Mouse (Mus musculus) left cerebral cortex, postnatal 36 days (tissue): ENCODE data around the gene Rbp2. TPM values are rescaled to one million over a fixed set of nuclear protein-coding genes. Genes with fewer than 3 reads are reported as not detected.

Experiments used
- DNase-seq, 2 experiments: peaks; one replicate each; pipeline ENCODE4 v3.0.0; 2021 to 2022; ENCODE audit warnings: low spot score in 2 of 2, mixed read lengths in 1 of 2
- intact Hi-C: fragments of 180-260 bp; cut with DNase I; formaldehyde crosslinking; loops from one replicate; pipeline ENCODE4 v1.15.1; 2025
- total RNA-seq, 2 experiments: library from RNA; stranded (reverse); gene quantifications; 2 replicates each; pipeline ENCODE4 v1.2.3; 2021

Rbp2 gene
- total RNA-seq, 2 experiments from 2014 or later: not detected

DNA sequence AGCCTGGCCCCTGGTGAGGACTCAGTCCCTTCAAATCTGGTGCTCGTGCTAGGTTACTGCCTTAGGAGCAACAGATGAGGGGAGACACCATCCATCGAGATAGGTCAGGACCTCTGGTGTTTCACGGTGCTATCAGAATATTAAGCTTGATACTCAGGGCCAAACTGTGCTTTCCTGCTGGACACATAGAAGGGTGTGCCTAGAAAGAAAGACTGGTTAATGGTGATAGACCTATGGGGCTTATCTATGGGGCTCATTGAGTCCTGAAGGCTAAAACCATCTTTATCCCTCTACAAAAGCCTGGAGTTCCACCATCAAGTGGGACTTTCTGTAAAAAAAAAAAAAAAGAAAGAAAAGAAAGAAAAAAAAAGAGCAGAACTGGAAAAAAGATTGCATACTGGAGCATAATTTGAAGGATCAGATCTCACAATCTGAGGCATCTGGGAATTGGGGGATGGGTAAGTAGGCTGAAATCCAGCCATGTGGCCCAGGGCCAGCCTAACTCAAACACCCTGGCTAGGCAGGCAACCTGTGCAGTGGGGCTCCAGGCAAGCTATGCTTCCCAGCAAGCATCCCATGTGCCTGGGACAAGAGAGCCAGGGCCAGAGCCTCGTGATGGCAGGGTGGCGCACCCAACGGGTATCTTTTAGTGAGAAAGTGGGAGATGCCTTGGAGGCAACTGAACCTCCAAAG is 24.6 kb downstream of the Rbp2 start:
- no peak for DNase-seq
- intact Hi-C loops: no loop called here

GRCm38 (mm10) chr9:98523872-98524271 is 38.0 kb downstream of the Rbp2 start:
- no peak for DNase-seq
- intact Hi-C loops: no loop called here

DNA sequence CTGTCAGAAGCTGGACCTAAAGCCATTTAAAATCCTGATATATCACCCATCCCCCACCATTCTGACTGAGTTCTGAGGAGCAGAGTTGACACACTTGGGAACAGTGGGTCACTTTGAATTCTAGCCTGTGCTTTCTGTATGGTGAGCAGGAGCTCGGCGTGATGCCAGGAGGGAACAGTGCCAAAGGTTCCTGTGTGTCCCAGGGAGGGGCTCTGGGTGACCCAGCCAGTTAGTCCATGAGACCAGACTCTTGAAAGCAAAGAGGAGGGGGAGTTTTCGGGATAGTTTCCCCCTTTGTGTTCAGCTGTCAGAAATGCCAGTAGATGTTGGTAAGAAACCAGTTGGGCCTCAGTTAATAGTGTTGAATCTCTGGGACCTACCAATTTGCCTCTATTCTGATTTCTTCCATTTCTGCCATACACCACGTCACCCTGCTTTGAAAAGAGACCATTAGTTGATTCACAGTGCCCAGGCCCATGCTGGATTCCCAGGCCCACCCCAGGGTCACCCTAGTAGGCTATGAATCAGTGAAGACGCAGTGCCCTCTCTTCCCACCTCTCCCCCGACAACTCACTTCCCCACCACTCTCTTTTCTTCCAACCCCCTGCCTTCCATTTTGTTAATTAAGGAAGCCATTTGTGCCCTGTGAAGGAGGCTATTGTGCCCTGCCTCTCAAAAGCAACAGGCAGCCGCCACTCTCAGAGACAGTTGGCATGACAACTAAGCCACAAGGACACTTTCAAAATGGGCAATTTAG is 39.0 kb downstream of the Rbp2 start:
- intact Hi-C loops: no loop called here
- DNase-seq: peak in 1 of 2 experiments; percentile 6

- intact Hi-C loops: no loop called here
- DNase-seq: no peak
These were observed 39.6 kb downstream of the Rbp2 start for GRCm38 (mm10) chr9:98525543-98525924.

- no peak for DNase-seq
- intact Hi-C loops: no loop called here
These were observed 41.3 kb downstream of the Rbp2 start for GRCm38 (mm10) chr9:98527226-98527625.

- intact Hi-C loops: loop anchor here (10.0 kb wide), 2 partner anchors 495 to 1355 kb away; partner anchors contain the start of gene Clstn2
These were observed 43.9 kb downstream of the Rbp2 start for GRCm38 (mm10) chr9:98529776-98530175.

GRCm38 (mm10) chr9:98530999-98531398 is 45.1 kb downstream of the Rbp2 start:
- intact Hi-C loops: loop anchor here (10.0 kb wide), 2 partner anchors 496 to 1356 kb away; partner anchors contain the start of gene Clstn2

More at GRCm38 (mm10) chr9:98529776-98530175, 43.9 kb downstream of the Rbp2 start:
- no peak for DNase-seq

DNA sequence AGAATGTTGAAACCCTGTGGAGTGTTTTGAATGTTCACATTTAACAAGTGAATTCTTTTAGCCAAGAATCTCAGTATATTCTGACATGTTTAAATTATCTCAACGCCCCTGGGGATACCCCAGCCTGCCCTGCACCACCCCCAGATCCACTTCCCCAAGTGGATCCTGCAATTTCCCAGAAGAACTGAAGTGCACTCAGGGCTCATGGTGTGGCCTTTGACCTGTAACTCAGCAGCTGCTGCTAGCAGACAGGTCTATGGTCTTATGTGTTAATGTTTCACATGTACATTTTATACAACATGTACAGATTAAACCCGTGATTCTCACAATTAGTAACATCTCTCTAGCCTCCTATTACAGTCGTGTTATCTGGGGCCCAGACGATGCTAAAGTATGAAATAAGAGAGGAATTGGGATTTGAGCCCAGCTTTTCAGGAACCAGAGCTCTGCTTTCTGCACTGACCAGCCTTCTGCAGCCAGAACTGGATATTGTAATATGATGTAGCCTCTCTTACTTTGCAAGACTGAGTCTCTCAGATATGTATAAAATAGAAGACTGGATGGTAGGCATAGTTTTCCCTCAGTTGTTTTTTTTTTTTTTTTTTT is 48.9 kb downstream of the Rbp2 start:
- intact Hi-C loops: loop anchor here (5.0 to 10.0 kb wide), 3 partner anchors 500 to 1360 kb away; partner anchors contain the start of gene Clstn2
- DNase-seq: no peak

More at GRCm38 (mm10) chr9:98530999-98531398, 45.1 kb downstream of the Rbp2 start:
- no peak for DNase-seq

- DNase-seq: no peak
- intact Hi-C loops: loop anchor here (5.0 to 10.0 kb wide), 3 partner anchors 501 to 1361 kb away; partner anchors contain the start of gene Clstn2
These were observed 49.8 kb downstream of the Rbp2 start for GRCm38 (mm10) chr9:98535763-98536162.

DNA sequence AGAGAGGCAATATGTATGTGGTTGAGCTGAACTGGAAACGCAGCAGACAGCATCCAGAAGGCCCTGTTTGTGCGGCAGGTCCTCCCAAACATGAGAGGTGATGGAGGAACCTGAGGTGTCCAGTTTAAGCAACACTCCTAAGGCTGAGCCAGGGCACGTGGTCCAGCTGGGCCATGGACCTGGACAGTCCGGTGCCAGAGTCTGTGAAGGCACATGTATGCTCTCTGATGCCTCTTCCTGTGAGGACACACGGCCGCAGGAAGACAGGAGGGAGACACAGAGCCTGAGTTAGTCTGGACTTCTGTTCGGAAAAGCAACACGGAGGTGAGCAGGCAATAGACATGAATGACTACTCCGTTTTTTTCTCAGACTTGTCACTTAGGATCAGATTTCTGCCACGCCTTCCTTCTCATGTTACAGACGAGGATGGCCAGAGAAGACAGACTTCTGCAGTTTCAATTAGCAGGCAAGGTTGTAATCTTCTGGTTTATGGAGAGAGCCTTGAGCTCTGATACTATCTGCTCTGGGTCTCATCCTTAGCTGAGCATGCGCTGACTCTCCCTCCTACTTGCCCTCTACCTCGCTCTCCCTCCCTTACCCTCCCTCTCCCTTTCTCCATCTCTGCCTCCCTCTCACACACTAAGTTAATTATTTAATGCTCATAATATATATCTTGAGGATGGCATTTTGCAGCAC is 52.2 kb downstream of the Rbp2 start:
- no peak for DNase-seq
- intact Hi-C loops: loop anchor here (2.0 to 10.0 kb wide), 5 partner anchors 95 to 1363 kb away; partner anchors contain the start of gene Clstn2

GRCm38 (mm10) chr9:98538713-98539360 is 52.9 kb downstream of the Rbp2 start:
- DNase-seq: peak; percentile 44 to 74
- intact Hi-C loops: loop anchor here (2.0 to 10.0 kb wide), 5 partner anchors 96 to 1364 kb away; partner anchors contain the start of gene Clstn2

DNA sequence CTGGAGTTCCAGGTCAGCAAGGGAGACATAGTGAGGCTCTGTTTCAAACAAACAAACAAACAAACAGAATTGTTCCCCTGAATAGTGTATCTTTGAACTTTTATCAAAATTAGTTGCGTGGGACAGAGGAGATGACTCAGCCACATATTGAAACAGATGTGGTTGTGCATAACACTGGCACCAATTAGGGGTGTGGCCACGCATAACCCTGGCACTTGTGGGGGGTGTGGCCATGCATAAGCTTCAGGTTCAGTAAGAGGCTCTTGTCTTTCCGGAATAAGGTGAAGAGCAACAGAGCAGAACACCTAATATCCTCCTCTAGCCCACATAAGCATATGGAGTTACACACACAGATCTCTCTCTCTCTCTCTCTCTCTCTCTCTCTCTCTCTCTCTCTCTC is 58.1 kb downstream of the Rbp2 start:
- intact Hi-C loops: no loop called here
- no peak for DNase-seq

Other genes with a start within 250 kb of the Rbp2 start
- gene Nmnat3, start 198.7 kb upstream of the Rbp2 start, total RNA-seq: 1 to 10 TPM; 2.1 to 2.7 TPM
- 1 to 10 TPM; 5.4 to 5.7 TPM for gene Rbp1, start 63.2 kb upstream of the Rbp2 start, total RNA-seq
- 10 to 100 TPM; 80.7 to 90.5 TPM for gene Copb2, start 77.6 kb downstream of the Rbp2 start, total RNA-seq
- 10 to 100 TPM; 26.7 to 28.7 TPM for gene Mrps22, start 115.5 kb downstream of the Rbp2 start, total RNA-seq